Mouse (Mus musculus) lung, adult 2 months (tissue): ENCODE results near the gene Zap70.

Experiments
- CTCF ChIP-seq: fragments of 200-500 bp; IDR thresholded peaks from 2 replicates; pipeline ENCODE4 v1.5.1; 2011; ENCODE audit warnings: mild to moderate bottlenecking, low read length, control low read depth; ENCODE audit not compliant: insufficient read depth
- POLR2A ChIP-seq: fragments of 200-500 bp; IDR thresholded peaks from 2 replicates; pipeline ENCODE4 v1.6.1; 2011; ENCODE audit warnings: low read depth, mild to moderate bottlenecking, control low read depth, low read length, borderline replicate concordance; ENCODE audit errors: extremely low read depth

DNA sequence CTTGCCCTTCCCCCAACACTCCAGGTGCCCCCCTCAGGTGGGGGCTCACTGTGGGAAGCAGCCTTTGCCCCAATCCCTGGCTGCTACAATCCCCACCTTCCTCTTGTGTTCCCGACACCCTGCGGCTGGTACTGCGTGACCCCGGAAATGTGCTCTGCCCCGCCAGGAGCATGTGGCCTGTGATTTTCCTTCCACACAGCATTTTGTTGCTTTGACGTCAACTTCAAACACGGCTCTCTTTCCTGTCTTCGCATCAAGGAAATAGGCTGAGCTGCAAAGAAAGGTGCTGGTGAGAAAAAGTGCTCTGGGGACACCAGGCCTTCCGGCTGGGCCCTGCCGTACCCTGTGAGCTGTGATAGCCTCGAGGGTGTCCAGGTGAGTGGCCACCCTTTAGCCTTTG, at the start of gene Zap70:
- TF ChIP-seq CTCF (no peak), POLR2A (no peak)
